Mouse (Mus musculus): ENCODE data around the gene Sass6. TPM values are rescaled to one million over a fixed set of nuclear protein-coding genes. Genes with fewer than 3 reads are reported as not detected.
A peak's percentile ranks its signal among the peaks of the same experiment; 100 is the strongest.
"Not testable (repeated sequence)": the region's sequence is repeated elsewhere in the genome, so short reads cannot be mapped to it uniquely, and the experiment has no call there.

Sass6 gene
- 1.1 and 1.7 TPM in 2 replicates for polyA plus RNA-seq (2012; rRNA removed)

GRCm38 (mm10) chr3:116594728-116595602 lies at the start of gene Sass6:
Gene Sass6 (plus strand): TSS chr3:116594982.
- under 1% methylated on average over 65 of the region's 65 CpGs for WGBS
- TF ChIP-seq POLR2A (IDR thresholded peaks at IDR 0.05; ENCODE audit: borderline replicate concordance, extremely low read depth, low read depth, low read length): peak; percentile 51; the same call in 1 of the 2 replicates
- TF ChIP-seq CTCF (IDR thresholded peaks at IDR 0.05; ENCODE audit: insufficient read depth, low read length): no peak
- peak within 1 kb of the TSS; percentile 86 for H3K4me3 ChIP-seq (replicated peaks; ENCODE audit: extremely low read depth, low read depth, low read length)
- no peaks in the 10 kb centered on the region for H3K4me1 ChIP-seq (ENCODE audit: control insufficient read depth, insufficient read depth, low read length)
- peak; percentile 99 for DNase-seq

DNA sequence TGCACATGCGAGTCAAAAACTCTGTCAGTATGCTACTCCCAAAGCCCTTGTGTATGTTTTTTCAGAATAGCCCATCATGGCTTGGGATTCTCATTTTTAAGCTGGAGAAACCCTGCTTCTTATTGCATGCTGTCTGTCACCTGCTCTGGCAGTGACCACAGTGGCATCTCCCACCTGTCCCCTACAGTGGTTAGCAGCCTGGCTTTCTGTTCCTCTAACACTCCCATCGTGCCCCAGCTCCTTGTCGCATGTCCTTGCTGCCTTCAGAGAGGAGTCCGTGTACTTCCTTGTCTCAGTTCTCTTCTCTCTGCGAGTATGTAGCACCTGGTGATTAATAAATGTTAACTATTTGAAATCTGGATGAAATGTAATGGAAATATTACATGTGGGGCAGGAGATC lies 47.4 kb upstream of the Sass6 start:
- H3K4me1 ChIP-seq (ENCODE audit: control insufficient read depth, insufficient read depth, low read length): no peaks in the 10 kb centered on the region; the same call in 1 of the 2 replicates
- no peak overlapping the region for H3K4me3 ChIP-seq (replicated peaks; ENCODE audit: extremely low read depth, low read depth, low read length)
- TF ChIP-seq POLR2A (IDR thresholded peaks at IDR 0.05; ENCODE audit: borderline replicate concordance, extremely low read depth, low read depth, low read length): no peak
- no peak for TF ChIP-seq CTCF (IDR thresholded peaks at IDR 0.05; ENCODE audit: insufficient read depth, low read length)
- DNase-seq: no peak
- WGBS: 79% methylated on average over 5 of the region's 5 CpGs

DNA sequence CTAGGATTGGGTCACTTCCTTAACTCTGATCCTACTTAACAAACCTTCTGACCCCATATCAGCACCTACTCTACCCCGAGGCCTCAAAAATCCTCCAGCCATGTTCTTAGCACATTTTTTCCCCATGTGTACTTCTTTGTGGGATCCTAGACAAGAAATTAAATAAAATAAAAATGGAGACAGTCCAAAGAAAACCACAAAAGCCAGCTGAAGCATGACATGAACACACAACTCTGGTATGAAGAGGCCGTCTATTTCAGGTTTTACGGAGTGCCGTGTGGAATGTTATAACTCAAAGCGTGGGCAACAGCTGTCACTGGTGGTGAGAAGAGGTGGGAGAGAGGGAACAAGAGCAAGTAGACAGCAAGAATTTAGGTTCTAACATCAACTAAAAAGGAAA lies 43.4 kb upstream of the Sass6 start:
- no peak overlapping the region for H3K4me3 ChIP-seq (replicated peaks; ENCODE audit: extremely low read depth, low read depth, low read length)
- DNase-seq: no peak
- TF ChIP-seq CTCF (IDR thresholded peaks at IDR 0.05; ENCODE audit: insufficient read depth, low read length): no peak
- TF ChIP-seq POLR2A (IDR thresholded peaks at IDR 0.05; ENCODE audit: borderline replicate concordance, extremely low read depth, low read depth, low read length): no peak
- no peaks in the 10 kb centered on the region for H3K4me1 ChIP-seq (ENCODE audit: control insufficient read depth, insufficient read depth, low read length)
- WGBS: 85% methylated on average over 5 of the region's 5 CpGs

GRCm38 (mm10) chr3:116561315-116561714 lies 33.5 kb upstream of the Sass6 start:
- DNase-seq; H3K4me3 ChIP-seq (replicated peaks; ENCODE audit: extremely low read depth, low read depth, low read length); H3K4me1 ChIP-seq (ENCODE audit: control insufficient read depth, insufficient read depth, low read length): not testable (repeated sequence)
- 95% methylated on average over 14 of the region's 14 CpGs for WGBS

DNA sequence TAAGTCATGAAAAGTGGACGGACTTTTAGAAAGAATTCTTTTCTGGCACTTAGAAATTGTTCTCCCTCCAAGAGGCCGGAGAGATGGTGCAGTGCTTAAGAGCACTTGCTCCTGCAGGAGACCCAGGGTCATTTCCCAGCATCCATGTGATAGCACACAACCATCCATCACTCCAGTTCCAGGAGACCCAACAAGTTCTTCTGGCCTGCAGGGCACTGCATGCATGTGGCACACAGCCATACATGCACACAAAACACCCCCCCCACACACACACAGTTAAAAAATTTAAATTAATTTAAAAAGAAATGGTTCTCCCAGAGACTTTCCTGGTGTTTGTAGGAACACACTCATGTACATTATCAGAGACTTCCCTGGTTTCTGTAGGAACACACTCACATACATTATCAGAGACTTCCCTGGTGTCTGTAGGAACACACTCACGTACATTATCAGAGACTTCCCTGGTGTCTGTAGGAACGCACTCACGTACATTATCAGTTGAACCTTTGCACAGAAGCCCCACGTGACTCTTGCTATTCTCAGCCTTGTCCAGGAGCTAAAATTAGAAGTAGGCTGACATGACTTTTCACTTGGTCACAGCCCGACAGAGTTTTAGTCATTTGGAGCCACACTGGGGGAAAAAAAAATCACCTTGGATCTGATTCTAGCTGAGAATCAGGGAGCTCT lies 32.2 kb upstream of the Sass6 start, which contains the start of gene Lrrc39:
Lrrc39 (plus strand) TSS at position 566 of the 687 bp plus-strand sequence.
- no peak for TF ChIP-seq POLR2A (IDR thresholded peaks at IDR 0.05; ENCODE audit: borderline replicate concordance, extremely low read depth, low read depth, low read length)
- no peaks in the 10 kb centered on the region; the same call in 1 of the 2 replicates for H3K4me1 ChIP-seq (ENCODE audit: control insufficient read depth, insufficient read depth, low read length)
- 40% methylated on average over 7 of the region's 7 CpGs for whole genome bisulfite sequencing
- no peak within 1 kb of the TSS for H3K4me3 ChIP-seq (replicated peaks; ENCODE audit: extremely low read depth, low read depth, low read length)
- no peak for DNase-seq

DNA sequence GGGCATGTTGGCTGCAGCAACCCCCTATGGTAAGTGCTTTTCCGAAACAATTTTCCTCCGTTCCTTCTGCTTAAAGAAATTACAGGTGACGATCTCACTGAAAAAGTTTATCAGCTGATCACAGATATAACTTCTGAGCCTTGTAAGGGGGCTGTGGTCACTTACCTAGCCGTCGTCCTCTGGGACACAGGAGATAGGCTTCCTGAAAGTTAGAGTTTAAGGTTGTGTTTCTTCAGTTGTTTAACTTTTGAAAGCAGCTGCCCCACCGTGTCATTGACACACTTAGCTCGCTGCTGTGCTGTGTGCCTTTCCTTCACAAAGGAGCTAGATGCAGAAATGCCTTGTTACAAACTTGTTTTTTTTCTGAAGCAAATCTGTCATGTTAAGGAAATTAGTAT lies 31.7 kb upstream of the Sass6 start:
- 41% methylated on average over 7 of the region's 7 CpGs for WGBS
- H3K4me3 ChIP-seq (replicated peaks; ENCODE audit: extremely low read depth, low read depth, low read length): no peak overlapping the region

GRCm38 (mm10) chr3:116570628-116571027 lies 24.2 kb upstream of the Sass6 start:
- DNase-seq: no peak
- no peak overlapping the region for H3K4me3 ChIP-seq (replicated peaks; ENCODE audit: extremely low read depth, low read depth, low read length)
- no peak for TF ChIP-seq CTCF (IDR thresholded peaks at IDR 0.05; ENCODE audit: insufficient read depth, low read length)
- no peak for TF ChIP-seq POLR2A (IDR thresholded peaks at IDR 0.05; ENCODE audit: borderline replicate concordance, extremely low read depth, low read depth, low read length)
- 43% methylated on average over 2 of the region's 2 CpGs for WGBS
- no peaks in the 10 kb centered on the region for H3K4me1 ChIP-seq (ENCODE audit: control insufficient read depth, insufficient read depth, low read length)

More for the DNA sequence above, 31.7 kb upstream of the Sass6 start:
- TF ChIP-seq CTCF (IDR thresholded peaks at IDR 0.05; ENCODE audit: insufficient read depth, low read length) (no peak), POLR2A (IDR thresholded peaks at IDR 0.05; ENCODE audit: borderline replicate concordance, extremely low read depth, low read depth, low read length) (no peak)
- no peaks in the 10 kb centered on the region; the same call in 1 of the 2 replicates for H3K4me1 ChIP-seq (ENCODE audit: control insufficient read depth, insufficient read depth, low read length)
- no peak for DNase-seq

- TF ChIP-seq CTCF (IDR thresholded peaks at IDR 0.05; ENCODE audit: insufficient read depth, low read length) (peak; percentile 45; the same call in 1 of the 2 replicates), POLR2A (IDR thresholded peaks at IDR 0.05; ENCODE audit: borderline replicate concordance, extremely low read depth, low read depth, low read length) (no peak)
- no peak for DNase-seq
- Histone ChIP-seq H3K4me3 (replicated peaks; ENCODE audit: extremely low read depth, low read depth, low read length) (no peak overlapping the region), H3K4me1 (ENCODE audit: control insufficient read depth, insufficient read depth, low read length) (no peaks in the 10 kb centered on the region)
- WGBS: 53% methylated on average over 3 of the region's 3 CpGs
These were observed 17.5 kb upstream of the Sass6 start for GRCm38 (mm10) chr3:116577286-116577685.

DNA sequence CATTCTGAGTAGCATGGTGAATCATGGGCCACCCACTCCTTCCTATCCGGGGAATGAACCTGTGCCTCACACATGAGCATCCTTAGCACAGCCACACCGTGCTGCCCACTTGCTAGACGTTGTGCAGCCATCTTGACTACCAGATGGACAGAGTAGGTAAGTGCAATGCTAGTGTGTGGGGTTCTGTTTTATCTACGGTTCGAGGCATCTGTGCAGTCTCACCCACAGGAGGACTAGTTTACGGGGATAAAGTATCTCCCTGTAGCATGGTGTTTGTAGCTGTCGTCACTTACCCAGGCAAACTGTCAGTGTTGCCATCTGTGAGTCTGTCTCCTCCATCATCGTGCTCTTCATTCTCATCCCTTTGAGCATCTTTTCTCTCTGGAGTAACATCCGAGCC lies 12.6 kb upstream of the Sass6 start:
- Histone ChIP-seq H3K4me3 (replicated peaks; ENCODE audit: extremely low read depth, low read depth, low read length) (no peak overlapping the region), H3K4me1 (ENCODE audit: control insufficient read depth, insufficient read depth, low read length) (no peaks in the 10 kb centered on the region)
- WGBS: 93% methylated on average over 9 of the region's 9 CpGs
- DNase-seq: no peak
- TF ChIP-seq POLR2A (IDR thresholded peaks at IDR 0.05; ENCODE audit: borderline replicate concordance, extremely low read depth, low read depth, low read length): no peak
- no peak for TF ChIP-seq CTCF (IDR thresholded peaks at IDR 0.05; ENCODE audit: insufficient read depth, low read length)

Data from lung, adult 2 months (tissue).